Mouse (Mus musculus) hindbrain, embryonic 15.5 days (tissue): ENCODE results near the gene Zfp354b. TPM values are rescaled to one million over a fixed set of nuclear protein-coding genes. Genes with fewer than 3 reads are reported as not detected.

Experiments
- ATAC-seq: fragments of 200-750 bp; cut with Nextera tagmentation; 2 replicates; pipeline ENCODE4 v1.8.0; 2017; ENCODE audit warnings: low read depth, moderate number of reproducible peaks, moderate TSS enrichment; ENCODE audit not compliant: low FRiP score
- H3K27ac ChIP-seq: fragments of 300-500 bp; sonication (generic); replicated peaks from 2 replicates; pipeline ENCODE4 v1.5.1; 2015; ENCODE audit warnings: mild to moderate bottlenecking, inconsistent platforms
- H3K27me3 ChIP-seq: fragments of 300-500 bp; sonication (generic); 2 replicates; pipeline ENCODE4 v1.6.1; 2015; ENCODE audit warnings: control low read depth, inconsistent platforms
- H3K36me3 ChIP-seq: fragments of 300-500 bp; sonication (generic); 2 replicates; pipeline ENCODE4 v1.6.1; 2015; ENCODE audit warnings: control low read depth, inconsistent platforms
- H3K4me1 ChIP-seq: fragments of 300-500 bp; sonication (generic); replicated peaks from 2 replicates; pipeline ENCODE4 v1.6.1; 2015; ENCODE audit warnings: control low read depth, inconsistent platforms
- H3K4me2 ChIP-seq: fragments of 300-500 bp; sonication (generic); 2 replicates; pipeline ENCODE4 v1.6.1; 2015; ENCODE audit warnings: moderate library complexity, mild to moderate bottlenecking, inconsistent platforms
- H3K4me3 ChIP-seq: fragments of 300-500 bp; sonication (generic); 2 replicates; pipeline ENCODE4 v1.5.1; 2015; ENCODE audit warnings: mild to moderate bottlenecking, inconsistent platforms
- H3K9ac ChIP-seq: fragments of 300-500 bp; sonication (generic); 2 replicates; pipeline ENCODE4 v1.6.1; 2015; ENCODE audit warnings: inconsistent platforms
- H3K9me3 ChIP-seq: fragments of 300-500 bp; sonication (generic); 2 replicates; pipeline ENCODE4 v1.6.1; 2016; ENCODE audit warnings: control low read depth, inconsistent platforms
- WGBS: fragments of 180-500 bp; shearing (Covaris S2); methylation state at CpG from one replicate; pipeline ENCODE4 v1.1.7; 2015; 5-methylcytosine and 5-hydroxymethylcytosine counted together
- polyA plus RNA-seq: library from polyadenylated mRNA; unstranded; fragments of >200 nt; fragmentation: Nextera tagmentation; extraction: Ambion mirVana; gene quantifications from 2 replicates; pipeline ENCODE4 v1.2.1, GENCODE M21; 2015

Gene Zfp354b
- polyA plus RNA-seq, 1 experiment from 2014 or later, result 3.5 TPM

- Histone ChIP-seq H3K4me2 (peak overlapping the region; percentile 95), H3K4me1 (peaks cover 14% of the 10 kb centered on the region; the same call in 1 of the 2 replicates), H3K9ac (peak overlapping the region; percentile 88), H3K4me3 (peak overlapping the region; percentile 76), H3K27ac (peak overlapping the region; percentile 91), H3K36me3 (peaks cover 4% of the 10 kb centered on the region; the same call in 1 of the 2 replicates), H3K9me3 (no peaks in the 10 kb centered on the region), H3K27me3 (no peaks in the 10 kb centered on the region)
- WGBS, result 22% methylated on average over 14 of the region's 14 CpGs
- peak; percentile 4; the same call in 1 of the 2 replicates for ATAC-seq
Observed at GRCm38 (mm10) chr11:50930469-50931014, 891 bp downstream of the Zfp354b start.

GRCm38 (mm10) chr11:50915671-50916320 lies 15.6 kb downstream of the Zfp354b start, which contains the start of gene Zfp2:
Zfp2 (minus strand) TSS chr11:50916165.
- Histone ChIP-seq H3K27ac (peak within 1 kb of the TSS; percentile 95), H3K4me1 (peaks cover 14% of the 10 kb centered on the region), H3K36me3 (peaks cover 18% of the 10 kb centered on the region), H3K9ac (peak within 1 kb of the TSS; percentile 96), H3K4me2 (peak within 1 kb of the TSS; percentile 54), H3K4me3 (peak within 1 kb of the TSS; percentile 67), H3K9me3 (peaks cover 9% of the 10 kb centered on the region; the same call in 1 of the 2 replicates), H3K27me3 (no peaks in the 10 kb centered on the region)
- under 1% methylated on average over 46 of the region's 47 CpGs for WGBS
- peak; percentile 98 for ATAC-seq

- Histone ChIP-seq H3K27ac (0 out of 2 replicates have a peak overlapping the region, but pooled peaks have one; percentile 95), H3K9me3 (peaks cover 17% of the 10 kb centered on the region; the same call in 1 of the 2 replicates), H3K4me2 (peak overlapping the region; percentile 54), H3K4me3 (peak overlapping the region; percentile 67; the same call in 1 of the 2 replicates), H3K36me3 (peaks cover 32% of the 10 kb centered on the region), H3K27me3 (no peaks in the 10 kb centered on the region), H3K4me1 (peaks cover 14% of the 10 kb centered on the region), H3K9ac (no peak overlapping the region)
- no peak for ATAC-seq
- 97% methylated on average over 3 of the region's 3 CpGs for WGBS
Observed at GRCm38 (mm10) chr11:50914461-50914860, 17.0 kb downstream of the Zfp354b start.

- no peaks in the 10 kb centered on the region for H3K27me3 ChIP-seq
- no peak overlapping the region for H3K4me2 ChIP-seq
- H3K4me1 ChIP-seq, result peaks cover 14% of the 10 kb centered on the region
- peaks cover 43% of the 10 kb centered on the region for H3K36me3 ChIP-seq
- no peak for ATAC-seq
- peaks cover 26% of the 10 kb centered on the region; the same call in 1 of the 2 replicates for H3K9me3 ChIP-seq
- H3K9ac ChIP-seq, result no peak overlapping the region
- 79% methylated on average over 1 of the region's 1 CpGs for WGBS
- no peak overlapping the region for H3K4me3 ChIP-seq
- H3K27ac ChIP-seq, result no peak overlapping the region
Observed at GRCm38 (mm10) chr11:50913301-50913700, 18.1 kb downstream of the Zfp354b start.

- Histone ChIP-seq H3K9me3 (peaks cover 61% of the 10 kb centered on the region), H3K27ac (no peak overlapping the region), H3K9ac (no peak overlapping the region), H3K4me2 (no peak overlapping the region), H3K4me3 (no peak overlapping the region), H3K36me3 (peaks cover 93% of the 10 kb centered on the region), H3K4me1 (no peaks in the 10 kb centered on the region), H3K27me3 (no peaks in the 10 kb centered on the region)
- ATAC-seq, result no peak
- WGBS, result 89% methylated on average over 5 of the region's 5 CpGs
Observed at GRCm38 (mm10) chr11:50908136-50908535, 23.3 kb downstream of the Zfp354b start.

GRCm38 (mm10) chr11:50897359-50897758 lies 34.1 kb downstream of the Zfp354b start:
- H3K9ac ChIP-seq, result no peak overlapping the region
- ATAC-seq, result no peak
- H3K4me1 ChIP-seq, result no peaks in the 10 kb centered on the region
- H3K4me2 ChIP-seq, result no peak overlapping the region
- H3K36me3 ChIP-seq, result peaks cover 65% of the 10 kb centered on the region
- H3K27me3 ChIP-seq, result no peaks in the 10 kb centered on the region
- peaks cover 56% of the 10 kb centered on the region for H3K9me3 ChIP-seq
- no peak overlapping the region for H3K4me3 ChIP-seq
- no peak overlapping the region for H3K27ac ChIP-seq
- 88% methylated on average over 1 of the region's 1 CpGs for WGBS

GRCm38 (mm10) chr11:50892441-50892840 lies 39.0 kb downstream of the Zfp354b start:
- H3K4me1 ChIP-seq, result 0 out of 2 replicates have a peak, but pooled peaks cover 4% of the 10 kb centered on the region
- H3K4me2 ChIP-seq, result no peak overlapping the region
- WGBS, result 55% methylated on average over 2 of the region's 2 CpGs
- H3K27me3 ChIP-seq, result no peaks in the 10 kb centered on the region
- H3K4me3 ChIP-seq, result no peak overlapping the region
- no peak overlapping the region for H3K9ac ChIP-seq
- H3K27ac ChIP-seq, result no peak overlapping the region
- H3K9me3 ChIP-seq, result peaks cover 9% of the 10 kb centered on the region; the same call in 1 of the 2 replicates
- no peak for ATAC-seq
- H3K36me3 ChIP-seq, result peaks cover 21% of the 10 kb centered on the region

- H3K4me1 ChIP-seq, result peaks cover 16% of the 10 kb centered on the region
- peak within 1 kb of the TSS; percentile 85 for H3K27ac ChIP-seq
- peak within 1 kb of the TSS; percentile 62 for H3K9ac ChIP-seq
- 5% methylated on average over 26 of the region's 26 CpGs for WGBS
- H3K4me3 ChIP-seq, result peak within 1 kb of the TSS; percentile 56
- H3K27me3 ChIP-seq, result no peaks in the 10 kb centered on the region
- H3K36me3 ChIP-seq, result peaks cover 18% of the 10 kb centered on the region
- ATAC-seq, result peak; percentile 96
- no peaks in the 10 kb centered on the region for H3K9me3 ChIP-seq
- H3K4me2 ChIP-seq, result peak within 1 kb of the TSS; percentile 77
Observed at GRCm38 (mm10) chr11:50887390-50888128, 43.9 kb downstream of the Zfp354b start, which contains the start of gene Zfp454. Zfp454 (minus strand) TSS chr11:50887651.

GRCm38 (mm10) chr11:50886933-50887293 lies 44.5 kb downstream of the Zfp354b start:
- H3K4me3 ChIP-seq, result peak overlapping the region; percentile 56
- H3K27ac ChIP-seq, result peak overlapping the region; percentile 85
- H3K4me1 ChIP-seq, result peaks cover 16% of the 10 kb centered on the region
- 14% methylated on average over 10 of the region's 10 CpGs for WGBS
- H3K9me3 ChIP-seq, result no peaks in the 10 kb centered on the region
- H3K4me2 ChIP-seq, result peak overlapping the region; percentile 77
- ATAC-seq, result peak; percentile 31; the same call in 1 of the 2 replicates
- no peaks in the 10 kb centered on the region for H3K27me3 ChIP-seq
- peak overlapping the region; percentile 62 for H3K9ac ChIP-seq
- H3K36me3 ChIP-seq, result peaks cover 18% of the 10 kb centered on the region

- ATAC-seq, result no peak
- Histone ChIP-seq H3K4me2 (peak overlapping the region; percentile 77), H3K4me1 (peaks cover 16% of the 10 kb centered on the region), H3K9me3 (no peaks in the 10 kb centered on the region), H3K36me3 (peaks cover 22% of the 10 kb centered on the region), H3K27ac (no peak overlapping the region), H3K4me3 (peak overlapping the region; percentile 56), H3K27me3 (no peaks in the 10 kb centered on the region), H3K9ac (peak overlapping the region; percentile 62)
- 41% methylated on average over 8 of the region's 8 CpGs for WGBS
Observed at GRCm38 (mm10) chr11:50886231-50886932, 45.1 kb downstream of the Zfp354b start.

GRCm38 (mm10) chr11:50883756-50884155 lies 47.7 kb downstream of the Zfp354b start:
- Histone ChIP-seq H3K9ac (no peak overlapping the region), H3K9me3 (no peaks in the 10 kb centered on the region), H3K4me3 (no peak overlapping the region), H3K4me1 (peaks cover 16% of the 10 kb centered on the region), H3K27ac (no peak overlapping the region), H3K27me3 (no peaks in the 10 kb centered on the region), H3K36me3 (peaks cover 43% of the 10 kb centered on the region), H3K4me2 (no peak overlapping the region)
- WGBS, result 88% methylated on average over 3 of the region's 3 CpGs
- ATAC-seq, result no peak
